Mouse (Mus musculus) lung, postnatal 0 days (tissue): Measurements from ENCODE around the gene Taf15. TPM values are rescaled to one million over a fixed set of nuclear protein-coding genes. Genes with fewer than 3 reads are reported as not detected.

Source experiments
- ATAC-seq: fragments of 200-750 bp; cut with Nextera tagmentation; 2 replicates; pipeline ENCODE4 v1.8.0; 2017; ENCODE audit warnings: moderate library complexity
- DNase-seq: peaks from one replicate; pipeline ENCODE4 v3.0.0-alpha.2; 2016; ENCODE audit warnings: low spot score
- H3K27ac ChIP-seq: fragments of 300-500 bp; sonication (generic); 2 replicates; pipeline ENCODE4 v1.5.1; 2014; ENCODE audit warnings: antibody characterized with exemption, mild to moderate bottlenecking, low read length, mixed read lengths
- H3K27me3 ChIP-seq: fragments of 300-500 bp; sonication (generic); replicated peaks from 2 replicates; pipeline ENCODE4 v1.6.1; 2014; ENCODE audit warnings: low read length, mixed read lengths; ENCODE audit not compliant: insufficient read depth
- H3K36me3 ChIP-seq: fragments of 300-500 bp; sonication (generic); 2 replicates; pipeline ENCODE4 v1.6.1; 2014; ENCODE audit warnings: low read length, mixed read lengths; ENCODE audit not compliant: insufficient read depth
- H3K4me1 ChIP-seq: fragments of 300-500 bp; sonication (generic); 2 replicates; pipeline ENCODE4 v1.6.1; 2014; ENCODE audit warnings: antibody characterized with exemption, low read depth, low read length, mixed read lengths; ENCODE audit not compliant: insufficient read depth
- H3K4me2 ChIP-seq: fragments of 300-500 bp; sonication (generic); replicated peaks from 2 replicates; pipeline ENCODE4 v1.6.1; 2014; ENCODE audit warnings: low read depth, mild to moderate bottlenecking, low read length, moderate library complexity, mixed read lengths
- H3K4me3 ChIP-seq: fragments of 300-500 bp; sonication (generic); 2 replicates; pipeline ENCODE4 v1.5.1; 2014; ENCODE audit warnings: low read depth, low read length
- H3K9ac ChIP-seq: fragments of 300-500 bp; sonication (generic); replicated peaks from 2 replicates; pipeline ENCODE4 v1.6.1; 2014; ENCODE audit warnings: low read depth, mild to moderate bottlenecking
- H3K9me3 ChIP-seq: fragments of 300-500 bp; sonication (generic); 2 replicates; pipeline ENCODE4 v1.6.1; 2016; ENCODE audit warnings: low read length, mixed read lengths
- CTCF ChIP-seq: IDR thresholded peaks from 2 replicates; pipeline ENCODE4 v1.5.1; 2016; ENCODE audit warnings: antibody characterized with exemption, mild to moderate bottlenecking
- EP300 ChIP-seq: IDR thresholded peaks from 2 replicates; pipeline ENCODE4 v1.6.1; 2016; ENCODE audit warnings: antibody characterized with exemption, mild to moderate bottlenecking, control low read depth
- WGBS: fragments of 180-500 bp; shearing (Covaris S2); extraction: QIAGEN DNeasy Blood & Tissue Kit; methylation state at CpG from one replicate; pipeline ENCODE4 v1.1.7; 2014; 5-methylcytosine and 5-hydroxymethylcytosine counted together
- polyA plus RNA-seq: library from polyadenylated mRNA; unstranded; fragments of >200 nt; fragmentation: Nextera tagmentation; extraction: Ambion mirVana; gene quantifications from 2 replicates; pipeline ENCODE4 v1.2.1, GENCODE M21; 2015

The Taf15 gene
- polyA plus RNA-seq, 1 experiment from 2014 or later, result 3.2 TPM

DNA sequence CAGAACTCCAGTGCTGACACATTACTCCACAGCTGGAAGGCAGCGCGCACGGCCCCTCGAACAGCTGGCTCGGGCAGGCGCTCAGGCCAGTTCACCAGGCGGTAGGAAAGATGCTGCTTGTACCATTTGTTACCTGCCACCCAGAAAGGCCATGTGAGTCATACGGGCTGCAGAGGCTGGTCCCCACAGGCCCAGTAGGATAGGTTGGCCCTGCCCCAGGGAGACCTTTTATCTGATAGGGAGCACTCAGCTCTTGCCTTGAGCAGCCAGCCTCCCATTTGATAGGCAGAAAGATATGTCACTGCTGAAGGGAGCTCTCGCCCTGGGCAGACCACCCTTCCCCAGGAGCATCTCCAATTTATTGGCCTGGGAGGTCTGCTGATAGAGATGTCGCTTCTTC is 25.3 kb upstream of the Taf15 start:
- ATAC-seq, result no peak
- Histone ChIP-seq H3K27ac (no peak overlapping the region), H3K9ac (no peak overlapping the region), H3K27me3 (peaks cover 16% of the 10 kb centered on the region), H3K9me3 (no peaks in the 10 kb centered on the region), H3K4me2 (no peak overlapping the region), H3K4me3 (no peak overlapping the region), H3K36me3 (no peaks in the 10 kb centered on the region), H3K4me1 (peaks cover 25% of the 10 kb centered on the region)
- peak; percentile 18 for DNase-seq
- TF ChIP-seq CTCF, result no peak
- no peak for TF ChIP-seq EP300
- 67% methylated on average over 10 of the region's 10 CpGs for WGBS

- no peaks in the 10 kb centered on the region for H3K9me3 ChIP-seq
- no peak overlapping the region for H3K4me2 ChIP-seq
- no peak overlapping the region for H3K4me3 ChIP-seq
- DNase-seq, result peak; percentile 60
- no peak overlapping the region for H3K9ac ChIP-seq
- peak overlapping the region; percentile 32; the same call in 1 of the 2 replicates for H3K27ac ChIP-seq
- peak; percentile 61 for ATAC-seq
- H3K36me3 ChIP-seq, result no peaks in the 10 kb centered on the region
- 22% methylated on average over 16 of the region's 16 CpGs for WGBS
- H3K4me1 ChIP-seq, result peaks cover 25% of the 10 kb centered on the region
- TF ChIP-seq EP300 (no peak), CTCF (no peak)
- peaks cover 11% of the 10 kb centered on the region; the same call in 1 of the 2 replicates for H3K27me3 ChIP-seq
Measured at GRCm38 (mm10) chr11:83448021-83448926, 24.6 kb upstream of the Taf15 start.

GRCm38 (mm10) chr11:83448927-83449236 is 24.0 kb upstream of the Taf15 start:
- Histone ChIP-seq H3K4me1 (peaks cover 25% of the 10 kb centered on the region), H3K9me3 (no peaks in the 10 kb centered on the region), H3K9ac (no peak overlapping the region), H3K27me3 (peaks cover 8% of the 10 kb centered on the region; the same call in 1 of the 2 replicates), H3K4me3 (no peak overlapping the region), H3K36me3 (no peaks in the 10 kb centered on the region), H3K27ac (0 out of 2 replicates have a peak overlapping the region, but pooled peaks have one; percentile 32), H3K4me2 (no peak overlapping the region)
- ATAC-seq (peak; percentile 71), DNase-seq (peak; percentile 77)
- TF ChIP-seq CTCF (no peak), EP300 (no peak)

GRCm38 (mm10) chr11:83449298-83449697 is 23.6 kb upstream of the Taf15 start:
- 26% methylated on average over 4 of the region's 4 CpGs for WGBS
- 0 out of 2 replicates have a peak overlapping the region, but pooled peaks have one; percentile 32 for H3K27ac ChIP-seq
- H3K9ac ChIP-seq, result no peak overlapping the region

DNA sequence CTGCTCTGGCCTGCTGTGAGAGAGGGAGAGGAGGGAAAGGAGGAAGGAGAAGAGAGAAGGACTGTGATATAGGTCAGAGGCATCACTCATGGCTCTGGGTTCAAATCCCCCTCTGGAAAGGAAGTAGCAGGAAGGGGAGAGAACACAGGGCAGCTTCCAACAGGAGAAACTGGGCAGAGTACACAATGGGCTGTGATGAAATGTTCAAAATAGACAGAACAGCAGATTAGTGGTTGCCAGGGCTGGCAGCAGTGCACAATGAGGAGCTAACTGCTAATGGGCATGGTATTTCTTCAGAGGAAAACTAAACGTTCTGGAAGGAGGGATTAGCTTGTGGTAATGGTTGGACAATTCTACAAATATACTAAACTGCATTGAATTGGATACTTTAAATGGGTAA is 22.3 kb upstream of the Taf15 start:
- WGBS, result 32% methylated on average over 1 of the region's 1 CpGs
- Histone ChIP-seq H3K9me3 (no peaks in the 10 kb centered on the region), H3K36me3 (no peaks in the 10 kb centered on the region), H3K27ac (no peak overlapping the region), H3K4me2 (no peak overlapping the region), H3K4me3 (no peak overlapping the region), H3K9ac (no peak overlapping the region), H3K4me1 (peaks cover 37% of the 10 kb centered on the region), H3K27me3 (0 out of 2 replicates have a peak, but pooled peaks cover under 1% of the 10 kb centered on the region)
- ATAC-seq (no peak), DNase-seq (no peak)
- TF ChIP-seq CTCF (no peak), EP300 (no peak)

More at GRCm38 (mm10) chr11:83449298-83449697, 23.6 kb upstream of the Taf15 start:
- no peaks in the 10 kb centered on the region for H3K9me3 ChIP-seq
- H3K4me2 ChIP-seq, result no peak overlapping the region
- no peak for TF ChIP-seq CTCF
- peak; percentile 18; the same call in 1 of the 2 replicates for TF ChIP-seq EP300
- peaks cover 5% of the 10 kb centered on the region; the same call in 1 of the 2 replicates for H3K27me3 ChIP-seq
- no peak overlapping the region for H3K4me3 ChIP-seq
- DNase-seq (peak; percentile 49), ATAC-seq (peak; percentile 46)
- no peaks in the 10 kb centered on the region for H3K36me3 ChIP-seq
- H3K4me1 ChIP-seq, result peaks cover 28% of the 10 kb centered on the region

GRCm38 (mm10) chr11:83451281-83451680 is 21.6 kb upstream of the Taf15 start:
- H3K27me3 ChIP-seq, result no peaks in the 10 kb centered on the region
- 86% methylated on average over 10 of the region's 10 CpGs for WGBS
- no peaks in the 10 kb centered on the region for H3K9me3 ChIP-seq
- DNase-seq (no peak), ATAC-seq (no peak)
- no peak overlapping the region for H3K9ac ChIP-seq
- H3K4me3 ChIP-seq, result no peak overlapping the region
- no peak overlapping the region for H3K27ac ChIP-seq
- peaks cover 37% of the 10 kb centered on the region for H3K4me1 ChIP-seq
- H3K4me2 ChIP-seq, result no peak overlapping the region
- TF ChIP-seq EP300 (no peak), CTCF (no peak)
- H3K36me3 ChIP-seq, result no peaks in the 10 kb centered on the region
